Mouse (Mus musculus) ovary, postnatal 36 days (tissue): ENCODE data around the gene Ppp4c.

Experiments
- DNase-seq: peaks from one replicate; pipeline ENCODE4 v3.0.0; 2022; ENCODE audit warnings: low spot score, mixed read lengths

Ppp4c gene

GRCm38 (mm10) chr7:126791851-126792720, at the start of gene Ppp4c:
Gene Ppp4c (minus strand): TSS chr7:126792496.
- DNase-seq: peak; percentile 95

- DNase-seq: no peak
Measured at GRCm38 (mm10) chr7:126833294-126833693, 41.0 kb upstream of the Ppp4c start.

GRCm38 (mm10) chr7:126832036-126832598, 39.8 kb upstream of the Ppp4c start:
- peak; percentile 69 for DNase-seq

- DNase-seq: no peak
Measured at GRCm38 (mm10) chr7:126831539-126831938, 39.2 kb upstream of the Ppp4c start, which contains the start of gene 4930451I11Rik. Gene 4930451I11Rik (minus strand): TSS chr7:126831639.

- no peak for DNase-seq
Measured at GRCm38 (mm10) chr7:126825952-126826351, 33.7 kb upstream of the Ppp4c start.

GRCm38 (mm10) chr7:126825403-126825802, 33.1 kb upstream of the Ppp4c start:
- no peak for DNase-seq

- DNase-seq: no peak
Measured at GRCm38 (mm10) chr7:126823940-126824339, 31.6 kb upstream of the Ppp4c start.

- DNase-seq: no peak
Measured at GRCm38 (mm10) chr7:126823202-126823711, 31.0 kb upstream of the Ppp4c start.

- DNase-seq: no peak
Measured at GRCm38 (mm10) chr7:126822741-126823140, 30.4 kb upstream of the Ppp4c start.

- DNase-seq: peak; percentile 78
Measured at GRCm38 (mm10) chr7:126821835-126822511, 29.7 kb upstream of the Ppp4c start.

GRCm38 (mm10) chr7:126818818-126819217, 26.5 kb upstream of the Ppp4c start:
- no peak for DNase-seq

GRCm38 (mm10) chr7:126817595-126817994, 25.3 kb upstream of the Ppp4c start:
- DNase-seq: no peak

- DNase-seq: no peak
Measured at GRCm38 (mm10) chr7:126816494-126816893, 24.2 kb upstream of the Ppp4c start.

GRCm38 (mm10) chr7:126815726-126816222, 23.5 kb upstream of the Ppp4c start:
- DNase-seq: no peak

GRCm38 (mm10) chr7:126809723-126810369, 17.6 kb upstream of the Ppp4c start:
- DNase-seq: no peak

- DNase-seq: peak; percentile 87
Measured at GRCm38 (mm10) chr7:126808703-126809455, 16.6 kb upstream of the Ppp4c start.

- no peak for DNase-seq
Measured at GRCm38 (mm10) chr7:126807405-126807804, 15.1 kb upstream of the Ppp4c start.

- DNase-seq: no peak
Measured at GRCm38 (mm10) chr7:126806956-126807355, 14.7 kb upstream of the Ppp4c start.

- no peak for DNase-seq
Measured at GRCm38 (mm10) chr7:126803751-126804150, 11.5 kb upstream of the Ppp4c start.

GRCm38 (mm10) chr7:126803181-126803580, 10.9 kb upstream of the Ppp4c start:
- no peak for DNase-seq
